Mouse (Mus musculus) heart, embryonic 14.5 days (tissue): ENCODE data around the gene Dgkb. TPM values are rescaled to one million over a fixed set of nuclear protein-coding genes. Genes with fewer than 3 reads are reported as not detected.

Source experiments
- ATAC-seq: fragments of 200-750 bp; cut with Nextera tagmentation; 2 replicates; pipeline ENCODE4 v1.8.0; 2017; ENCODE audit warnings: low read depth, moderate TSS enrichment; ENCODE audit not compliant: insufficient number of reproducible peaks, insufficient read depth, low FRiP score
- H3K27ac ChIP-seq, 2 experiments: fragments of 200-500 bp in 1 of 2; fragments of 300-500 bp in 1 of 2; sonication (generic) in 1 of 2; replicated peaks in 1 of 2; 2 replicates each; pipeline ENCODE4 v1.5.1; 2012 to 2014; ENCODE audit warnings: low read depth in 2 of 2, low read length in 2 of 2, control low read depth in 1 of 2, mild to moderate bottlenecking in 1 of 2, mixed read lengths in 1 of 2; ENCODE audit not compliant: control insufficient read depth in 1 of 2, insufficient read depth in 1 of 2
- H3K27me3 ChIP-seq: fragments of 300-500 bp; sonication (generic); 2 replicates; pipeline ENCODE4 v1.6.1; 2014; ENCODE audit warnings: mild to moderate bottlenecking, low read length, control low read depth; ENCODE audit not compliant: control insufficient read depth, insufficient read depth
- H3K36me3 ChIP-seq: fragments of 300-500 bp; sonication (generic); 2 replicates; pipeline ENCODE4 v1.6.1; 2014; ENCODE audit warnings: mild to moderate bottlenecking, control low read depth, low read length, mixed read lengths; ENCODE audit not compliant: control insufficient read depth, insufficient read depth
- H3K4me1 ChIP-seq, 2 experiments: fragments of 200-500 bp in 1 of 2; fragments of 300-500 bp in 1 of 2; sonication (generic) in 1 of 2; 2 replicates each; pipeline ENCODE4 v1.6.1; 2012 to 2014; ENCODE audit warnings: low read length in 2 of 2, control low read depth in 1 of 2, mixed read lengths in 1 of 2; ENCODE audit not compliant: control insufficient read depth in 2 of 2, insufficient read depth in 2 of 2
- H3K4me2 ChIP-seq: fragments of 300-500 bp; sonication (generic); 2 replicates; pipeline ENCODE4 v1.6.1; 2014; ENCODE audit warnings: mild to moderate bottlenecking, low read length
- H3K4me3 ChIP-seq, 2 experiments: fragments of 200-500 bp in 1 of 2; fragments of 300-500 bp in 1 of 2; sonication (generic) in 1 of 2; 2 replicates each; pipeline ENCODE4 v1.5.1; 2012 to 2014; ENCODE audit warnings: low read length in 2 of 2, mild to moderate bottlenecking in 2 of 2, control low read depth in 1 of 2, low read depth in 1 of 2, moderate library complexity in 1 of 2; ENCODE audit not compliant: control insufficient read depth in 1 of 2, insufficient read depth in 1 of 2
- H3K9ac ChIP-seq: fragments of 300-500 bp; sonication (generic); 2 replicates; pipeline ENCODE4 v1.6.1; 2014; ENCODE audit warnings: mild to moderate bottlenecking, low read length
- H3K9me3 ChIP-seq: fragments of 300-500 bp; sonication (generic); 2 replicates; pipeline ENCODE4 v1.6.1; 2016; ENCODE audit warnings: low read length, control low read depth; ENCODE audit not compliant: control insufficient read depth
- WGBS: fragments of 180-500 bp; shearing (Covaris S2); extraction: QIAGEN DNeasy Blood & Tissue Kit; methylation state at CpG from one replicate; pipeline ENCODE4 v1.1.7; 2014; 5-methylcytosine and 5-hydroxymethylcytosine counted together
- polyA plus RNA-seq: library from polyadenylated mRNA; unstranded; fragments of >200 nt; fragmentation: Nextera tagmentation; extraction: Ambion mirVana; gene quantifications from 2 replicates; pipeline ENCODE4 v1.2.1, GENCODE M21; 2014

The Dgkb gene
- polyA plus RNA-seq, 1 experiment from 2014 or later: 0.41 TPM

- ATAC-seq: no peak
- no peak overlapping the region for H3K4me3 ChIP-seq
- H3K36me3 ChIP-seq: no peaks in the 10 kb centered on the region
- H3K9ac ChIP-seq: no peak overlapping the region
- no peaks in the 10 kb centered on the region for H3K9me3 ChIP-seq
- H3K4me2 ChIP-seq: no peak overlapping the region
- H3K27ac ChIP-seq: no peak overlapping the region
- H3K4me1 ChIP-seq: no peaks in the 10 kb centered on the region
- no peaks in the 10 kb centered on the region for H3K27me3 ChIP-seq
Observed at GRCm38 (mm10) chr12:38309885-38310284, 492.4 kb downstream of the Dgkb start.

DNA sequence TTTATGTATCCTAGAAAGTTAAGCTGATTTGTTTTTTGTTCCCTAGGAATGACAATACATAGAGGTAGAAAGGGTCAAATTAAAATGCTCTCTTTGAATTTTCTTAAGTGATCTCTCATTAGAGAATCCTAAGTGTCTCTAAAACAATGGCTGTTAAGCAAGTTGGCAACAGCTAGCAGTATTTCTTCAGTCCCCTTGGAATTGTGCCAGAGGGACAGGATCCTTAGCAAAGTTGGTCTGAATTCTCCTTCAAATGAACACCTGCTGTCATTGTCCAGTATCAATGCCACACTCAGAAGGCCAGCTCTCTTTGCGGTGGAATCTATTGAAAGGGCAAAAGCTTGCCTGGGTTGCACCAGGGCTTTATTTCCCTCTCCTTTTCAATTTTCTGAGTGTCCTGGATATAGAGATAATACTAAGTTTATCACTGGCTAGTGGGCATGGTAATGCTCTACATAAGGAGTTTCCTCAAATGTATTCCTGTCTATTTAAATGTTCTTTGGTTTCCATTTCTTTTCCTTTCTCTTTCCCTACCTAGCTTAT lies 510.3 kb downstream of the Dgkb start:
- WGBS: 75% methylated on average over 1 of the region's 1 CpGs
- H3K4me3 ChIP-seq: no peak overlapping the region
- H3K27ac ChIP-seq: no peak overlapping the region
- H3K9me3 ChIP-seq: no peaks in the 10 kb centered on the region
- H3K27me3 ChIP-seq: no peaks in the 10 kb centered on the region
- H3K9ac ChIP-seq: no peak overlapping the region
- no peaks in the 10 kb centered on the region for H3K4me1 ChIP-seq
- H3K36me3 ChIP-seq: no peaks in the 10 kb centered on the region
- no peak for ATAC-seq
- H3K4me2 ChIP-seq: no peak overlapping the region

DNA sequence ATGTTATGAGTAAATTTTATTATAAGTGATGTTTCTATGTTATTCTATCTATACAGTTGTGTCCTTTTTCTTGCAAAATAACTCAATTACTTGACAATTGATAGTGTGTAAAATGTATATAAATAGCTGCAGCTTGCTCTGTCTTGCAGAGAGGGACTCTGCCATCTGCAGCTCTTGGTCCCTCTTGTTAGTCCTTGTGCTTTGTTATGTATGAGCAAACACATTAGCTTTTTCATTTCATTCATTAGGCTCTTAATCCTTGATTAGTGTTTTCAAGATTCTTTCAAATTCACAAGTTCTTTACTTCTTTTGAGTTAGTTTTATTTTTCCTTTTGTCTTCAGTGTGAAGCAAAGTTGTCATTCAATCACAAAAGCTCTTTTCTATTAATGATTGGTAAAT lies 511.3 kb downstream of the Dgkb start:
- no peak overlapping the region for H3K4me3 ChIP-seq
- no peaks in the 10 kb centered on the region for H3K9me3 ChIP-seq
- no peak overlapping the region for H3K9ac ChIP-seq
- no peaks in the 10 kb centered on the region for H3K36me3 ChIP-seq
- no peaks in the 10 kb centered on the region for H3K27me3 ChIP-seq
- no peaks in the 10 kb centered on the region for H3K4me1 ChIP-seq
- no peak overlapping the region for H3K4me2 ChIP-seq
- no peak for ATAC-seq
- no peak overlapping the region for H3K27ac ChIP-seq

DNA sequence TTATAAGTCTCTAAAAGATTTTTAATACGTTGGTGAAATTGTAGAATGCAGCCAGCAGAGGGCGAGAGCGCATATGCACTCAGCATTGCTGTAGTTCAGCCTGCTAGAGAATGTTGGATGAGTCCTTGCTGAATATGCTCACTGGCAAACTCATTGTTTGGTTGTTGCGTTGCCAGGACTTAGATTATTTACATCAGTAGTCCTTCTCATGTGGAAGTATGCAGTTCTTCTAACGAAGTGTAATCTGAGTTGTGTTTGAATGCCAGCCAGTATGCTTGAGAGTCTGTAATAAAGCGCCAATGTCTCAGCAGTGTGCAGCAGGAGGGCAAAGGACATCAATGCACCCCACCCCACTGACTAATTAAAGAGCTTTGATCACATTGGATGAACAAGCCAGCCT lies 525.1 kb downstream of the Dgkb start:
- H3K9me3 ChIP-seq: no peaks in the 10 kb centered on the region
- ATAC-seq: no peak
- no peak overlapping the region for H3K4me3 ChIP-seq
- H3K36me3 ChIP-seq: no peaks in the 10 kb centered on the region
- no peak overlapping the region for H3K4me2 ChIP-seq
- H3K9ac ChIP-seq: no peak overlapping the region
- H3K27ac ChIP-seq: no peak overlapping the region
- no peaks in the 10 kb centered on the region for H3K4me1 ChIP-seq
- 19% methylated on average over 6 of the region's 6 CpGs for WGBS
- no peaks in the 10 kb centered on the region for H3K27me3 ChIP-seq

GRCm38 (mm10) chr12:38352481-38352880 lies 535.0 kb downstream of the Dgkb start:
- Histone ChIP-seq H3K4me2 (no peak overlapping the region), H3K9ac (no peak overlapping the region), H3K4me3 (no peak overlapping the region), H3K27ac (no peak overlapping the region), H3K36me3 (no peaks in the 10 kb centered on the region), H3K9me3 (no peaks in the 10 kb centered on the region), H3K4me1 (no peaks in the 10 kb centered on the region), H3K27me3 (no peaks in the 10 kb centered on the region)
- no peak for ATAC-seq
- WGBS: 84% methylated on average over 3 of the region's 3 CpGs

- no peaks in the 10 kb centered on the region for H3K27me3 ChIP-seq
- no peak overlapping the region for H3K4me3 ChIP-seq
- no peak overlapping the region for H3K27ac ChIP-seq
- H3K9me3 ChIP-seq: peaks cover 4% of the 10 kb centered on the region; the same call in 1 of the 2 replicates
- H3K4me2 ChIP-seq: no peak overlapping the region
- H3K9ac ChIP-seq: no peak overlapping the region
- no peaks in the 10 kb centered on the region for H3K4me1 ChIP-seq
- H3K36me3 ChIP-seq: no peaks in the 10 kb centered on the region
- 64% methylated on average over 1 of the region's 1 CpGs for WGBS
- ATAC-seq: no peak
Observed at GRCm38 (mm10) chr12:38356386-38356785, 538.9 kb downstream of the Dgkb start.

GRCm38 (mm10) chr12:38361491-38361890 lies 544.0 kb downstream of the Dgkb start:
- no peak overlapping the region for H3K4me3 ChIP-seq
- H3K4me2 ChIP-seq: no peak overlapping the region
- no peak overlapping the region for H3K9ac ChIP-seq
- H3K27ac ChIP-seq: no peak overlapping the region
- H3K27me3 ChIP-seq: no peaks in the 10 kb centered on the region
- 87% methylated on average over 4 of the region's 4 CpGs for WGBS
- H3K9me3 ChIP-seq: peaks cover 4% of the 10 kb centered on the region; the same call in 1 of the 2 replicates
- no peaks in the 10 kb centered on the region for H3K4me1 ChIP-seq
- ATAC-seq: no peak
- no peaks in the 10 kb centered on the region for H3K36me3 ChIP-seq

- Histone ChIP-seq H3K27ac (no peak overlapping the region), H3K4me1 (no peaks in the 10 kb centered on the region), H3K36me3 (no peaks in the 10 kb centered on the region), H3K4me3 (no peak overlapping the region), H3K4me2 (no peak overlapping the region), H3K9ac (no peak overlapping the region), H3K27me3 (no peaks in the 10 kb centered on the region), H3K9me3 (no peaks in the 10 kb centered on the region)
- no peak for ATAC-seq
- 73% methylated on average over 2 of the region's 2 CpGs for WGBS
Observed at GRCm38 (mm10) chr12:38371597-38371996, 554.1 kb downstream of the Dgkb start.
